Mouse (Mus musculus): ENCODE results near the gene Enkur. TPM values are rescaled to one million over a fixed set of nuclear protein-coding genes. Genes with fewer than 3 reads are reported as not detected.

Gene Enkur
- total and polyA plus RNA-seq, 3 experiments = 0.22 TPM; not detected in 2

GRCm38 (mm10) chr2:21146486-21146885, 58.7 kb downstream of the Enkur start:
- Histone ChIP-seq H3K36me3 (replicated peaks) (no peaks in the 10 kb centered on the region), H3K4me3 (ENCODE audit: low read depth, low read length) (no peak overlapping the region), H3K27me3 (ENCODE audit: insufficient read depth, low read length) (no peaks in the 10 kb centered on the region; the same call in 1 of the 2 replicates), H3K9me3 (replicated peaks) (no peaks in the 10 kb centered on the region), H3K4me1 (ENCODE audit: insufficient read depth, low read depth, low read length) (no peaks in the 10 kb centered on the region)
- ATAC-seq (ENCODE audit: extremely low read depth, insufficient number of reproducible peaks, low FRiP score, poor library complexity, severe bottlenecking) (no peak), DNase-seq (ENCODE audit: low spot score) (no peak)
- no peak for TF ChIP-seq CTCF (IDR thresholded peaks at IDR 0.05; ENCODE audit: low read depth, low read length)
- no peak for TF ChIP-seq GATA2 (IDR thresholded peaks at IDR 0.05; ENCODE audit: borderline replicate concordance, low read depth, low read length)
- no peak for TF ChIP-seq TAL1 (conservative IDR thresholded peaks at IDR 0.05; ENCODE audit: low read depth, low read length)
- TF ChIP-seq GATA1 (IDR thresholded peaks at IDR 0.05; ENCODE audit: borderline replicate concordance, low read length) = no peak
- TF ChIP-seq POLR2AphosphoS5 (IDR thresholded peaks at IDR 0.05; ENCODE audit: insufficient replicate concordance, low read depth, low read length) = no peak

DNA sequence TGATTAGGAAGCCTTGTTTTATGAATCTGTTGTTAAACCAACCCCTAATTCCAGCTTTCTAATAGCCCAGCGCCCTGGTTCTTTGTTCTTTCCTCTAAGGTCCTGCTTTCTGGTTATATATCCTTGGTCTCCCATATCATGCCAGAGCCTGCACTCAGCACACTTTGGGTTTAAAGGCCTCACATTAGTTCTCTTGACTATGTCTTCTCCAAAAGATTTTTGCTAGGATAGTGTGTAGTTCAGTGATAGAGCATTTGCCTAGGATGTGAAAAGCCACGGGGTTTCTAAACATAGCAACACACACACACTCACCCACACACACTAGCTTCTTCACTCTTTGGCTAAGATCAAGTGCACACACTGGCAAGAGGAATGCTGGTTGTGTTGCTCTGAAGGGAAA, 62.5 kb downstream of the Enkur start:
- no peak overlapping the region for H3K4me3 ChIP-seq (ENCODE audit: low read depth, low read length)
- no peaks in the 10 kb centered on the region for H3K4me1 ChIP-seq (ENCODE audit: insufficient read depth, low read depth, low read length)
- ATAC-seq (ENCODE audit: extremely low read depth, insufficient number of reproducible peaks, low FRiP score, poor library complexity, severe bottlenecking) = no peak
- TF ChIP-seq GATA1 (IDR thresholded peaks at IDR 0.05; ENCODE audit: borderline replicate concordance, low read length) (no peak), POLR2AphosphoS5 (IDR thresholded peaks at IDR 0.05; ENCODE audit: insufficient replicate concordance, low read depth, low read length) (no peak), TAL1 (conservative IDR thresholded peaks at IDR 0.05; ENCODE audit: low read depth, low read length) (no peak), GATA2 (IDR thresholded peaks at IDR 0.05; ENCODE audit: borderline replicate concordance, low read depth, low read length) (no peak), CTCF (IDR thresholded peaks at IDR 0.05; ENCODE audit: low read depth, low read length) (no peak)
- no peaks in the 10 kb centered on the region for H3K36me3 ChIP-seq (replicated peaks)
- DNase-seq (ENCODE audit: low spot score) = no peak
- H3K9me3 ChIP-seq (replicated peaks) = no peaks in the 10 kb centered on the region
- no peaks in the 10 kb centered on the region; the same call in 1 of the 2 replicates for H3K27me3 ChIP-seq (ENCODE audit: insufficient read depth, low read length)

DNA sequence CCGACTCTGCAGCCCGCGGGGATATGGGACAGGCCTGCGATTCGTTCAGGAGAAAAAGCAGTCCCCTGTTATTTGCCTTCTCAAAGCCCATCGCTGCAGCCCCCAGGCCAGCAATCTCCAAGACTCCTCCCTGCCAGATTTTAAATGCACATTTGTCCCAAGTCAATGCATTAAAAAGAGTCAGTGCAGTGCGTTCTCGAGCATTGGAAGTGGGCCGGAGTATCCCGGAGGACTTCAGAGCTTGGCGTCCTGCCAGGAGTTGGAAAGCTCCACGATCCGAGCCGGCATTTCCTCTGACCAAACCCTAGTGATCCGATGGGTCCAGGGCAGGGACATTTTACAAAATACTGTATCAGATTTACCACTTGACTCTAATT, 63.0 kb downstream of the Enkur start:
- ATAC-seq (ENCODE audit: extremely low read depth, insufficient number of reproducible peaks, low FRiP score, poor library complexity, severe bottlenecking) (no peak), DNase-seq (ENCODE audit: low spot score) (no peak)
- TF ChIP-seq CTCF (IDR thresholded peaks at IDR 0.05; ENCODE audit: low read depth, low read length) = no peak
- no peak for TF ChIP-seq TAL1 (conservative IDR thresholded peaks at IDR 0.05; ENCODE audit: low read depth, low read length)
- no peak for TF ChIP-seq POLR2AphosphoS5 (IDR thresholded peaks at IDR 0.05; ENCODE audit: insufficient replicate concordance, low read depth, low read length)
- no peak for TF ChIP-seq GATA2 (IDR thresholded peaks at IDR 0.05; ENCODE audit: borderline replicate concordance, low read depth, low read length)
- TF ChIP-seq GATA1 (IDR thresholded peaks at IDR 0.05; ENCODE audit: borderline replicate concordance, low read length) = no peak
- Histone ChIP-seq H3K4me3 (ENCODE audit: low read depth, low read length) (no peak overlapping the region), H3K36me3 (replicated peaks) (no peaks in the 10 kb centered on the region), H3K9me3 (replicated peaks) (no peaks in the 10 kb centered on the region), H3K27me3 (ENCODE audit: insufficient read depth, low read length) (no peaks in the 10 kb centered on the region; the same call in 1 of the 2 replicates), H3K4me1 (ENCODE audit: insufficient read depth, low read depth, low read length) (no peaks in the 10 kb centered on the region)

- Histone ChIP-seq H3K36me3 (replicated peaks) (no peaks in the 10 kb centered on the region), H3K4me1 (ENCODE audit: insufficient read depth, low read depth, low read length) (no peaks in the 10 kb centered on the region), H3K27me3 (ENCODE audit: insufficient read depth, low read length) (no peaks in the 10 kb centered on the region; the same call in 1 of the 2 replicates), H3K9me3 (replicated peaks) (no peaks in the 10 kb centered on the region), H3K4me3 (ENCODE audit: low read depth, low read length) (no peak overlapping the region)
- ATAC-seq (ENCODE audit: extremely low read depth, insufficient number of reproducible peaks, low FRiP score, poor library complexity, severe bottlenecking) (no peak), DNase-seq (ENCODE audit: low spot score) (no peak)
- TF ChIP-seq POLR2AphosphoS5 (IDR thresholded peaks at IDR 0.05; ENCODE audit: insufficient replicate concordance, low read depth, low read length) (no peak), TAL1 (conservative IDR thresholded peaks at IDR 0.05; ENCODE audit: low read depth, low read length) (no peak), GATA1 (IDR thresholded peaks at IDR 0.05; ENCODE audit: borderline replicate concordance, low read length) (no peak), CTCF (IDR thresholded peaks at IDR 0.05; ENCODE audit: low read depth, low read length) (no peak), GATA2 (IDR thresholded peaks at IDR 0.05; ENCODE audit: borderline replicate concordance, low read depth, low read length) (no peak)
These were observed 63.5 kb downstream of the Enkur start for GRCm38 (mm10) chr2:21141520-21142203.

- DNase-seq (ENCODE audit: low spot score) (no peak), ATAC-seq (ENCODE audit: extremely low read depth, insufficient number of reproducible peaks, low FRiP score, poor library complexity, severe bottlenecking) (no peak)
- H3K4me3 ChIP-seq (ENCODE audit: low read depth, low read length) = no peak overlapping the region
- no peak for TF ChIP-seq TAL1 (conservative IDR thresholded peaks at IDR 0.05; ENCODE audit: low read depth, low read length)
- no peak for TF ChIP-seq POLR2AphosphoS5 (IDR thresholded peaks at IDR 0.05; ENCODE audit: insufficient replicate concordance, low read depth, low read length)
- TF ChIP-seq CTCF (IDR thresholded peaks at IDR 0.05; ENCODE audit: low read depth, low read length) = no peak
- no peak for TF ChIP-seq GATA1 (IDR thresholded peaks at IDR 0.05; ENCODE audit: borderline replicate concordance, low read length)
- no peak for TF ChIP-seq GATA2 (IDR thresholded peaks at IDR 0.05; ENCODE audit: borderline replicate concordance, low read depth, low read length)
- H3K27me3 ChIP-seq (ENCODE audit: insufficient read depth, low read length) = no peaks in the 10 kb centered on the region; the same call in 1 of the 2 replicates
- H3K9me3 ChIP-seq (replicated peaks) = no peaks in the 10 kb centered on the region
- no peaks in the 10 kb centered on the region for H3K36me3 ChIP-seq (replicated peaks)
- H3K4me1 ChIP-seq (ENCODE audit: insufficient read depth, low read depth, low read length) = no peaks in the 10 kb centered on the region
These were observed 64.0 kb downstream of the Enkur start for GRCm38 (mm10) chr2:21141189-21141519.

Other genes starting within 250 kb of the Enkur start
- gene Arhgap21, start 236.5 kb downstream of the Enkur start, total RNA-seq (2014; fragmentation: Nextera tagmentation) = 57.9 and 64.9 TPM in 2 replicates
- gene Arhgap21, start 236.5 kb downstream of the Enkur start, total RNA-seq (2017) = 22.9 and 25.9 TPM in 2 replicates
- 21.1 and 21.2 TPM in 2 replicates for gene Arhgap21, start 236.5 kb downstream of the Enkur start, polyA plus RNA-seq (2012)
- gene Thnsl1, start 359 bp upstream of the Enkur start, total RNA-seq (2014; fragmentation: Nextera tagmentation) = 5.2 and 9.9 TPM in 2 replicates
- gene Thnsl1, start 359 bp upstream of the Enkur start, total RNA-seq (2017) = 6.2 and 7.0 TPM in 2 replicates
- gene Thnsl1, start 359 bp upstream of the Enkur start, polyA plus RNA-seq (2012) = 0.57 and 1.2 TPM in 2 replicates
- gene Gpr158, start 162.2 kb upstream of the Enkur start, total RNA-seq (2014; fragmentation: Nextera tagmentation) = not detected in 2 replicates
- gene Gpr158, start 162.2 kb upstream of the Enkur start, total RNA-seq (2017) = 0.12 and 0.16 TPM in 2 replicates
- 0.01 TPM in 1 of 2 replicates, not detected in the other for gene Gpr158, start 162.2 kb upstream of the Enkur start, polyA plus RNA-seq (2012)